Mouse (Mus musculus) effector memory CD4-positive, alpha-beta T cell, adult 5 months (primary cell): ENCODE measurements around the gene Gabrr1. TPM values are rescaled to one million over a fixed set of nuclear protein-coding genes. Genes with fewer than 3 reads are reported as not detected.

Source experiments
- polyA plus RNA-seq: library from polyadenylated mRNA; unstranded; fragments of 100-300 nt; shearing (Covaris generic); gene quantifications from one replicate; pipeline ENCODE4 v1.2.1, GENCODE M21; 2017

Gabrr1 gene
- polyA plus RNA-seq: not detected

DNA sequence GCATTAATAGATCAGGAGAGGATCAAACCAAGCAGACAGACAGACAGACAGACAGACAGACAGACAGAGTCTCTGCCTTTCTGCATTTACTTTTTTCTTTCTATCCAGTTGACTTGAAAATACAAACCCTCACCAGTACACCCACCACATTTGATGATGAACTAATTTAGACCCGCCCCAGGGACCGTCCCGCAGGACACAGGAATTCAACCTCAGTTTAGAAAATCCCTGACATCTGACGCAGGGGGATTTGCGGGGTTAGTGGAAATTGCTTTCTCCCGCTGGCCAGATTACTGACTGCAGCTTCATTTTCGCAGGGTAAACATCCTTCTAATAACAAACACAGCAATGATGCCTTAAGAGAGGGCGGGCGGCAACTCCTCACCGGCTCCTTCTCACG, at the start of gene Gabrr1:
TSS of gene Gabrr1 (plus strand) at position 301 of the 400 bp plus-strand sequence.

GRCm38 (mm10) chr4:33189735-33190036, 57.4 kb downstream of the Gabrr1 start, which contains the start of gene Pm20d2:
TSS of gene Pm20d2 (minus strand) at chr4:33189737.

GRCm38 (mm10) chr4:33208881-33209841, 76.8 kb downstream of the Gabrr1 start, which contains the start of gene Srsf12:
TSS of gene Srsf12 (plus strand) at chr4:33208991.

Other genes starting within 250 kb of the Gabrr1 start
- 0.47 TPM for gene Ankrd6, start 181.7 kb upstream of the Gabrr1 start, polyA plus RNA-seq
- gene Rragd, start 149.5 kb upstream of the Gabrr1 start, polyA plus RNA-seq: 0.80 TPM
- 236 TPM for gene Ube2j1, start 101.1 kb upstream of the Gabrr1 start, polyA plus RNA-seq
- gene Gabrr2, start 69.5 kb upstream of the Gabrr1 start, polyA plus RNA-seq: 5.7 TPM
- not detected for gene Pm20d2, start 57.2 kb downstream of the Gabrr1 start, polyA plus RNA-seq
- 3.2 TPM for gene Srsf12, start 76.5 kb downstream of the Gabrr1 start, polyA plus RNA-seq
- 2,085 TPM for gene Pnrc1, start 157.6 kb downstream of the Gabrr1 start, polyA plus RNA-seq
- 64.2 TPM for gene Rngtt, start 177.8 kb downstream of the Gabrr1 start, polyA plus RNA-seq